Mouse (Mus musculus): ENCODE measurements around the gene Mcm7. TPM values are rescaled to one million over a fixed set of nuclear protein-coding genes. Genes with fewer than 3 reads are reported as not detected.

The Mcm7 gene
- polyA plus RNA-seq (2012; rRNA removed) = 136 TPM in 2 replicates

GRCm38 (mm10) chr5:138171695-138172491 is at the start of gene Mcm7, which contains the start of gene Ap4m1:
TSS of gene Mcm7 (minus strand) at chr5:138172422.
TSS of gene Ap4m1 (plus strand) at chr5:138172002.

GRCm38 (mm10) chr5:138193771-138194727 is 21.8 kb upstream of the Mcm7 start, which contains the start of gene Mblac1:
TSS of gene Mblac1 (plus strand) at chr5:138194314.

DNA sequence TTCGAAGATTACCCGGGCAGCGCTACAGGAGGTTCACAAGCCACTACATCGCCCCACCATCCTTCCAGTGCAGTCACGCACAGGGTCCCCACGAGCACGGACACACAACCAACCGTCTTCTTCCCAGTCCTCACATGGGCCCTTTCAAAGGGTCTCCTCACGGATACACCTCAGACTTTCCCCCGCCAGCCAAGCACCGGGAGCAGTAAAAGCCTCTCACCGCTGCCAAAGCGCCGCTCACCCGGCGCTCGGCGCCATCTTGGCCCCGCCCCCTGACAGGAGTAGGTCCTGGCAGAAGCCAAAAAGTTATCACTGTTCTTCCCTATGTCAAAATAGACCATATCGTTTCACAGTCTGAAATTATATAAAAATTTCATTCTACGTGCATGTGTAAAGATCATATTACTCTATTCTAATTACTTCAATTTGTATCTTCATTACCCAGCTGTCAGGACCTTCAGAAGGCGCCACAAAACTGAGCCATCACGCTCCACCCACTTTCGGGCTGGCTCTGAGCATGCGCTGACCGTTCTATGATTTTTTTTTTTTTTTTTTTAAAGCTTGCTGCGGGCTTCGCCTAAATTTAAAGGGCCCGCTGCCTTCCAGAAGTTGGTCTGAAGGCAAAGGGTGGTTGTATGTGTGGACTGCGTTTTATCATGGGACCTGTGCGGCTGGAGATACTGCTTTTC is 14.9 kb upstream of the Mcm7 start, which contains the start of the genes Taf6 and Cnpy4:
TSS of gene Taf6 (minus strand) at position 502 of the 689 bp plus-strand sequence.
TSS of gene Cnpy4 (plus strand) at position 536 of the 689 bp plus-strand sequence.

DNA sequence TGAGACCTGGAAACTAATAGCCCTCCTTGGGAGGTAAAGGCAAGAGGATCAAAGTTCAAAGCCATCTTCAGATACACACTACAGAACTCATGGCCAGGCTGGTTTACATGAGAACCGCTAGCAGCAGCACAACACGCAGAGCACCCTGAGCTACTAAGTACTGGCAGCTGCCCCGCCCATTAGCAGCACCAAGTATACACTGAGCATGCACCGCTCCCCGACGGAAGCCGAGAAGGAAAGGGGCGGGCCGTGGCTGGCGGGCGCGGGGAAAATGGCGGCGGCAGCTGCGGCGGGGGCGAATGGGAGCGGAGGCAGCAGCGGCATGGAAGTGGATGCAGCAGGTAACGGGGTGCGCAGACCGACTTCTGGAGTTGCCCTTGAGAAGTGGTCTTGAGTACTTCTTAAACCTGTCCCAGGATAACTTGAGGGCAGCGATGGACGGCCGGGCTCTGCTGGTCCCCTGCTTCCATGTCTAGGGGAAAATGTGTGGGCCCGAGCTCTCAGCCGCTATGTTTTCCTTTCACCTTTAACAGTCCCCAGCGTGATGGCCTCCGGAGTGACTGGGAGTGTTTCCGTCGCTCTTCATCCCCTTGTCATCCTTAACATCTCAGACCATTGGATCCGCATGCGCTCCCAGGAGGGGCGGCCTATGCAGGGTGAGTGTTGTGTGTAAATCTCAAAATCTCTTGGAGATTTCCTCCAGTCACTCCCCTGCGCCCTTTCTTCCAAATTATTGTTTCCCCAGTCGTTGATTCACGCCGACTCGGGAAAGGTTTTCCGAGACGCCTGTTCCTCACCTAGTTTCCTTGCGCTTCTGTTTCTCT is 11.2 kb downstream of the Mcm7 start, which contains the start of gene Cops6:
TSS of gene Cops6 (plus strand) at position 230 of the 824 bp plus-strand sequence.

DNA sequence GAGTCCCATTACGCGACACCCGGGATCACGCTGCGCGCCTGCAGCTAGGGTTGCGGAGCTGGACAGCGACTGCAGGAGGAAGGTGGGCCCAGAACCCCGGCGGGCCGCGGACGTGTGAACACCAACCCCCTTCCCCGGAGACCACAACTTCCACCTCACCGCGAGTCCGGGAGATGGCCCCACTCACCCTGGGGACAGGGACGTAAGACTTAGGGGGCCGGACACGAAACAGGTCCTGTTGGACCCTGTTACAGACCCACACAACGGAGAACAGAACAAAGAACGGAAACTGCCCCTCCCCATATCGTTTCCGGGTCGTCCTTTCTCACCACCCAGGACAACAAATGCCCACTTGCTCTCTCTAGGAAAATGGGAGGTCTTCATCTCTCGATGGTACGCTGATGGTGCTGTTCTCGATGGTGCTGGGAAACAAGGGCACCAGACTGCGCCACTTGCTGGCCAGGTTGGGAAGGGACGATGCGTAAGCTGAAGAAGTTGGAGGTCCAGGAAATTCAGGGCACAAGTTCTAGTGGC is 16.7 kb downstream of the Mcm7 start, which contains the start of gene Zfp113:
TSS of gene Zfp113 (minus strand) at position 302 of the 534 bp plus-strand sequence.

GRCm38 (mm10) chr5:138116255-138117198 is 55.7 kb downstream of the Mcm7 start, which contains the start of gene Zscan21:
TSS of gene Zscan21 (plus strand) at chr5:138116903.

Other genes starting within 250 kb of the Mcm7 start
- gene Gjc3, start 209.3 kb downstream of the Mcm7 start, polyA plus RNA-seq (2012; rRNA removed) = 0.01 TPM in 2 replicates
- gene Azgp1, start 190.9 kb downstream of the Mcm7 start, polyA plus RNA-seq (2012; rRNA removed) = 2.0 and 2.4 TPM in 2 replicates
- not detected in 2 replicates for gene Smok3a, start 151.2 kb downstream of the Mcm7 start, polyA plus RNA-seq (2012; rRNA removed)
- gene Smok3b, start 151.0 kb downstream of the Mcm7 start, polyA plus RNA-seq (2012; rRNA removed) = not detected in 2 replicates
- gene Smok3c, start 119.2 kb downstream of the Mcm7 start, polyA plus RNA-seq (2012; rRNA removed) = not detected in 2 replicates
- 2.4 and 2.7 TPM in 2 replicates for gene Zkscan1, start 87.3 kb downstream of the Mcm7 start, polyA plus RNA-seq (2012; rRNA removed)
- gene Zscan21, start 55.5 kb downstream of the Mcm7 start, polyA plus RNA-seq (2012; rRNA removed) = 8.4 and 8.6 TPM in 2 replicates
- 1.1 and 1.3 TPM in 2 replicates for gene Zfp113, start 16.7 kb downstream of the Mcm7 start, polyA plus RNA-seq (2012; rRNA removed)
- 59.9 and 71.7 TPM in 2 replicates for gene Cops6, start 11.4 kb downstream of the Mcm7 start, polyA plus RNA-seq (2012; rRNA removed)
- 11.7 and 12.6 TPM in 2 replicates for gene Ap4m1, start 420 bp downstream of the Mcm7 start, polyA plus RNA-seq (2012; rRNA removed)
- 26.7 and 32.9 TPM in 2 replicates for gene Taf6, start 15.0 kb upstream of the Mcm7 start, polyA plus RNA-seq (2012; rRNA removed)
- gene Cnpy4, start 15.1 kb upstream of the Mcm7 start, polyA plus RNA-seq (2012; rRNA removed) = 10.2 and 10.4 TPM in 2 replicates
- gene Mblac1, start 21.9 kb upstream of the Mcm7 start, polyA plus RNA-seq (2012; rRNA removed) = 1.9 TPM in 2 replicates
- 0.07 and 0.16 TPM in 2 replicates for gene Nxpe5, start 53.5 kb upstream of the Mcm7 start, polyA plus RNA-seq (2012; rRNA removed)
- gene Lamtor4, start 83.1 kb upstream of the Mcm7 start, polyA plus RNA-seq (2012; rRNA removed) = 34.9 and 35.6 TPM in 2 replicates
- 19.6 and 21.8 TPM in 2 replicates for gene BC037034, start 91.6 kb upstream of the Mcm7 start, polyA plus RNA-seq (2012; rRNA removed)
- gene Gal3st4, start 100.4 kb upstream of the Mcm7 start, polyA plus RNA-seq (2012; rRNA removed) = 0.02 TPM in 1 of 2 replicates, not detected in the other
- 0.02 TPM in 1 of 2 replicates, not detected in the other for gene Gm43720, start 107.5 kb upstream of the Mcm7 start, polyA plus RNA-seq (2012; rRNA removed)
- 1.4 and 2.2 TPM in 2 replicates for gene Gpc2, start 107.6 kb upstream of the Mcm7 start, polyA plus RNA-seq (2012; rRNA removed)
- gene Stag3, start 107.8 kb upstream of the Mcm7 start, polyA plus RNA-seq (2012; rRNA removed) = 2.3 and 4.1 TPM in 2 replicates
- 0.26 and 0.29 TPM in 2 replicates for gene Pvrig, start 169.5 kb upstream of the Mcm7 start, polyA plus RNA-seq (2012; rRNA removed)